ENCODE assay signal across 26 mouse cellular contexts in genomic region chr4:118464956-118465355, GRCm38 (mm10). TPM values are rescaled to one million over a fixed set of nuclear protein-coding genes. Genes with fewer than 3 reads are reported as not detected.
A peak's percentile ranks its signal among the peaks of the same experiment; 100 is the strongest.
DNase-seq lines count a peak whose midpoint lies in the region; ATAC-seq lines count a peak whose summit lies in the region.
"Had no signal": no experiment of that assay in that cellular context is flagged by ENCODE, and none has a peak within 500 bp of the region (broad histone marks: within the 10 kb centered on the region; RNA-seq: fewer than 3 reads in every experiment).

No protein-coding gene starts in this region.

- H3K4me2 ChIP-seq in heart, embryonic 13.5 days = no peak overlapping the region
- H3K4me2 ChIP-seq: embryonic facial prominence, embryonic 13.5 days; heart, embryonic 11.5 days; intestine, embryonic 15.5 days; midbrain, embryonic 15.5 days; neural tube, embryonic 15.5 days had no signal

- H3K27me3 ChIP-seq in heart, embryonic 13.5 days (replicated peaks) = no peaks in the 10 kb centered on the region
- H3K27me3 ChIP-seq: embryonic facial prominence, embryonic 13.5 days; intestine, embryonic 15.5 days; midbrain, embryonic 15.5 days; neural tube, embryonic 15.5 days had no signal

- no peak overlapping the region for H3K4me3 ChIP-seq in heart, embryonic 13.5 days
- H3K4me3 ChIP-seq: embryonic facial prominence, embryonic 13.5 days; erythroblast, embryonic 14.5 days; intestine, embryonic 15.5 days; midbrain, embryonic 10.5 days; midbrain, embryonic 15.5 days; neural tube, embryonic 15.5 days had no signal

- H3K36me3 ChIP-seq in heart, embryonic 13.5 days = no peaks in the 10 kb centered on the region
- H3K36me3 ChIP-seq: embryonic facial prominence, embryonic 13.5 days; intestine, embryonic 15.5 days; midbrain, embryonic 10.5 days; midbrain, embryonic 15.5 days; neural tube, embryonic 15.5 days had no signal

- peaks cover 12% of the 10 kb centered on the region for H3K4me1 ChIP-seq in heart, embryonic 13.5 days
- H3K4me1 ChIP-seq: embryonic facial prominence, embryonic 13.5 days; midbrain, embryonic 15.5 days; neural tube, embryonic 15.5 days had no signal

- ATAC-seq in heart, embryonic 13.5 days (ENCODE audit: extremely low read depth, insufficient number of reproducible peaks, low FRiP score, low TSS enrichment) = no peak
- ATAC-seq: CD4-positive, CD25-positive, alpha-beta regulatory T cell, adult 4 months; forebrain, embryonic 16.5 days; hindbrain, postnatal 0 days; midbrain, embryonic 15.5 days had no signal

- no peaks in the 10 kb centered on the region for H3K9me3 ChIP-seq in heart, embryonic 13.5 days
- H3K9me3 ChIP-seq: embryonic facial prominence, embryonic 13.5 days; intestine, embryonic 15.5 days; midbrain, embryonic 10.5 days; midbrain, embryonic 15.5 days; neural tube, embryonic 15.5 days had no signal

- 67% methylated on average over 3 of the region's 3 CpGs for WGBS in heart, embryonic 13.5 days

- 0 out of 2 replicates have a peak overlapping the region, but pooled peaks have one; percentile 8 for H3K9ac ChIP-seq in heart, embryonic 13.5 days
- H3K9ac ChIP-seq: embryonic facial prominence, embryonic 13.5 days; intestine, embryonic 15.5 days; midbrain, embryonic 15.5 days; neural tube, embryonic 15.5 days had no signal

- intact Hi-C loops in left cerebral cortex, postnatal 36 days (cut with DNase I) = no loop called here

- no peak for DNase-seq in heart, postnatal 4 days
- DNase-seq in left cerebral cortex, postnatal 36 days (ENCODE audit: low spot score in 2 of 2) = peak; percentile 35 to 42
- DNase-seq in left cerebral cortex, adult 11 months (ENCODE audit: low spot score) = no peak
- DNase-seq in right cerebral cortex, adult 2 months (ENCODE audit: low spot score in 2 of 2) = peak; percentile 35 to 39
- no peak for DNase-seq in right cerebral cortex, postnatal 4 days
- DNase-seq in right cerebral cortex, postnatal 36 days (ENCODE audit: low spot score in 2 of 2) = peak; percentile 21 to 45
- DNase-seq: cerebellum, adult 18-20 months; cerebellum, postnatal 10 days; gastrocnemius, postnatal 25 days; lung, adult 18-20 months; thymus, adult 18-20 months; thymus, postnatal 25 days had no signal

- 0 out of 2 replicates have a peak overlapping the region, but pooled peaks have one; percentile 36 for H3K27ac ChIP-seq in heart, embryonic 13.5 days (replicated peaks)
- H3K27ac ChIP-seq: embryonic facial prominence, embryonic 13.5 days; hindbrain, postnatal 0 days; intestine, embryonic 15.5 days; macrophage; midbrain, embryonic 10.5 days; midbrain, embryonic 15.5 days; neural tube, embryonic 15.5 days had no signal

RNA-seq across cellular contexts. Expression of gene Mpl, which starts 7.6 kb away (rescaled TPM):
- polyA plus RNA-seq in heart, embryonic 13.5 days (2015; fragmentation: Nextera tagmentation; extraction: Ambion mirVana) = 2.1 and 2.2 TPM in 2 replicates
- total RNA-seq in heart, postnatal 4 days (2021) = under 1 TPM in 1 of 2 experiments, not detected in 1; 0.14 TPM
- under 1 TPM; 0.79 to 0.94 TPM for total RNA-seq in left cerebral cortex, postnatal 36 days (2021)
- total RNA-seq: gastrocnemius, adult 18-20 months; gastrocnemius, postnatal 25 days; hindbrain, postnatal 0 days; liver, adult 2 months had no signal
- polyA plus RNA-seq: CD4-positive, CD25-positive, alpha-beta regulatory T cell, adult 4 months; forebrain, embryonic 16.5 days; hindbrain, postnatal 0 days; liver, adult 2 months had no signal

RNA-seq across cellular contexts. Expression of gene Tie1, which starts 24.9 kb away (rescaled TPM):
- polyA plus RNA-seq in heart, embryonic 13.5 days (2015; fragmentation: Nextera tagmentation; extraction: Ambion mirVana) = 57.7 and 61.1 TPM in 2 replicates
- 10 to 100 TPM; 86.2 to 88.9 TPM for total RNA-seq in heart, postnatal 4 days (2021)
- 1 to 10 TPM; 7.8 to 8.6 TPM for total RNA-seq in left cerebral cortex, postnatal 36 days (2021)
- polyA plus RNA-seq: macrophage had no signal

RNA-seq across cellular contexts. Expression of gene Cdc20, which starts 27.8 kb away (rescaled TPM):
- 171 and 186 TPM in 2 replicates for polyA plus RNA-seq in heart, embryonic 13.5 days (2015; fragmentation: Nextera tagmentation; extraction: Ambion mirVana)
- total RNA-seq in heart, postnatal 4 days (2021) = 10 to 100 TPM; 68.2 to 73.1 TPM
- 1 to 10 TPM; 1.3 to 1.6 TPM for total RNA-seq in left cerebral cortex, postnatal 36 days (2021)

RNA-seq across cellular contexts. Expression of gene Elovl1, which starts 37.1 kb away (rescaled TPM):
- polyA plus RNA-seq in heart, embryonic 13.5 days (2015; fragmentation: Nextera tagmentation; extraction: Ambion mirVana) = 56.4 and 63.2 TPM in 2 replicates
- 10 to 100 TPM; 38.0 to 44.4 TPM for total RNA-seq in heart, postnatal 4 days (2021)
- total RNA-seq in left cerebral cortex, postnatal 36 days (2021) = 10 to 100 TPM; 21.9 to 24.3 TPM

RNA-seq across cellular contexts. Expression of gene Med8, which starts 55.8 kb away (rescaled TPM):
- 73.2 and 81.3 TPM in 2 replicates for polyA plus RNA-seq in heart, embryonic 13.5 days (2015; fragmentation: Nextera tagmentation; extraction: Ambion mirVana)
- total RNA-seq in heart, postnatal 4 days (2021) = 10 to 100 TPM; 60.2 to 60.5 TPM
- 10 to 100 TPM; 55.6 to 62.5 TPM for total RNA-seq in left cerebral cortex, postnatal 36 days (2021)

Comparison
In these comparisons a context has a peak if more than half of its experiments do, and no peak if none do; other contexts are left out.
1. DNase-seq: peak in left cerebral cortex, postnatal 36 days (2 of 2), right cerebral cortex, adult 2 months (2 of 2) and right cerebral cortex, postnatal 36 days (2 of 2); none in heart, postnatal 4 days (single experiment), left cerebral cortex, adult 11 months (single experiment) and right cerebral cortex, postnatal 4 days (single experiment).
2. RNA of gene Tie1, which starts 24.9 kb away (total RNA-seq): 86.2 to 88.9 TPM in heart, postnatal 4 days; 7.8 to 8.6 TPM in left cerebral cortex, postnatal 36 days; every median in the first group is over 4 times any median in the second.
3. RNA of gene Cdc20, which starts 27.8 kb away (total RNA-seq): 68.2 to 73.1 TPM in heart, postnatal 4 days; 1.3 to 1.6 TPM in left cerebral cortex, postnatal 36 days; every median in the first group is over 10 times any median in the second.